Mouse (Mus musculus): ENCODE data around the gene Mrpl55. TPM values are rescaled to one million over a fixed set of nuclear protein-coding genes. Genes with fewer than 3 reads are reported as not detected.

The Mrpl55 gene
- total RNA-seq, 4 experiments from 2014 or later: 31.2 to 40.8 (median 36.1) TPM

GRCm38 (mm10) chr11:59226787-59227603, 24.7 kb downstream of the Mrpl55 start:
- DNase-seq (ENCODE audit: low spot score in 2 of 2): no peak

DNA sequence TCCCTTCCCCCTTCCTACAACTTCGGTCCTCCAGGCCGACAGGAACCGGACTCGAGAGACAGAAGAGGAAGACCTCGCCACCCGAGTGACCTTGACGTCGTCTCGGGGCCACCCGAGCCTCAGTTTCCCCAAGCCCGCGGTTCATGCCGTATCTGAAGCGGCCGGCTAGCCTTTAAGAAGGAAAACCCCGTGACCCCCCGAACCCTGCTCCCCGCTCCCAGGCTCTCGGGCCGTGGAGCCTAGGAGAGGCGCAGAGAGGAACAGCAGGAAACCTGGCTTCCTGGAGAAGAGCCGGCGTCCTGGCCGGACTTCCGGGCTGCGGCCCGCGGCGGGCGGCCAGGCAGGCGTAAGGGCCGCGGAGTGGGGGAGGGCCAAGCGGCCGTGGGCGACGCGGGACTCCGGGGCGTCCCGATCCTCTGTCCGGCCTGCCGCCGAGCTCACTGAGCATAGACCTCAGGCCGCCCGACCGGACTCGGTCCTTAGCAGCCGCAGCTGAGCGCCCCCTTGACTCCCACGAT, 25.4 kb downstream of the Mrpl55 start:
- no peak for DNase-seq (ENCODE audit: low spot score in 2 of 2)

- DNase-seq (ENCODE audit: low spot score in 2 of 2): peak; percentile 93 to 96
Measured at GRCm38 (mm10) chr11:59228122-59228953, 26.1 kb downstream of the Mrpl55 start, which contains the start of gene Arf1. Gene Arf1, minus strand, starts transcription at chr11:59228270.

- DNase-seq (ENCODE audit: low spot score in 2 of 2): peak in 1 of 2 experiments; percentile 55
Measured at GRCm38 (mm10) chr11:59230144-59230760, 28.0 kb downstream of the Mrpl55 start.

- no peak for DNase-seq (ENCODE audit: low spot score in 2 of 2)
Measured at GRCm38 (mm10) chr11:59232797-59233196, 30.5 kb downstream of the Mrpl55 start.

GRCm38 (mm10) chr11:59238525-59239427, 36.5 kb downstream of the Mrpl55 start:
- DNase-seq (ENCODE audit: low spot score in 2 of 2): peak; percentile 47 to 60

DNA sequence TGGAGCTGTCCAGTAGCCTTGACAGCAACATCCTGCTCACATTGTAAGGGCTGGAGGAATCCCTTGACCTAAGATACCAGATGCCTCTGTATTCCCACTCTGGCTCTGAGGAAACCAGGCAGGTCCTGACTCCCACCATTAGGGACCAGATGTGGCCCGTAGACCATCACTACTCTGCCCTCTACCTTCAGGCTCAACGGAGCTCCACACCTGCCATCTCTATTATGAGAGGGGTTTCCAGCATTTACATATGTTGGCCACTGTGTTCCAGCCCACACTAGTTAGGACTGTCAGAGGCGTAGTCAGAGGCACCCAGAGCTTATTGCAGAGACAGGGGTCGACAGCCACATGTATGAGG, 37.1 kb downstream of the Mrpl55 start:
- no peak for DNase-seq (ENCODE audit: low spot score in 2 of 2)

DNA sequence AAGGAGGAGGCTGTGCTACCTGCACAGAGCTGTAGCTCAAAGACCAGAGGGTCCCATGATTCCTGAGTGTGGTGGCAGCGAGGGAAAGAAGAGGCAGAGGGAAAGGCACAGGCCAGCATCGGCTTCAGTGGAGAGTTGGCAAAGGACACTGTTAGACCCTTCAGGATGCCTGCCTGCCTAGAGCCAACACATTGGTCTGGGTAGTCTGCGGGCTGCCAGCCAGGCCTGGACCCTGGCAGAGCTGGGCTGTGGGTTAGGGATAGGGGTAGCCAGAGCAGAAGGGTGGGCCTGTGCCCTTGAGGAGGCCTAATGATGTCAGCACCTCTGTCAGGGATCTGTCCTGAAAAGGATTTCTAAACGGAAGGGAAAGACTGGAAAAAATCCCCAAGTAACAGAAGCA, 37.5 kb downstream of the Mrpl55 start:
- no peak for DNase-seq (ENCODE audit: low spot score in 2 of 2)

GRCm38 (mm10) chr11:59241841-59242240, 39.6 kb downstream of the Mrpl55 start:
- no peak for DNase-seq (ENCODE audit: low spot score in 2 of 2)

DNA sequence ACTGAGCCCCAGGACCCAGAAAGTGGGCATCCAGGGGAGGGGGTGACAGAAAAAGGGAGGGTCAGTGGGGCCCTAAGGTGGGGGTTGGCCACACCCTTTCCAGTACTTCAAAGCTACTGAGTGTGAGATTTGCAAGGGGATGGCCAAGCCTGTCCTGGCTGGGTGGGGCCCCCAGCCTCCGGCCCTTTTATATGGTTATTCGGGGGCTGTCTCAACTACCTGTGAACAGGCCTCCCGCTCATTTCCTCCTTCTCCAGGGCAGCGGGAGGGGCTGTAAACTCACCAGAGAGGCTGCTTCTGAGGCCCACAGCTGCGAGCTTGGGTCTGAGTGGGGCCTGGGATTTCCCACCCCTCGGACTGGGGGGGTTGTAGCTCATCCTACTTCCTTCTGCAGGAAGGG, 41.6 kb downstream of the Mrpl55 start:
- no peak for DNase-seq (ENCODE audit: low spot score in 2 of 2)

DNA sequence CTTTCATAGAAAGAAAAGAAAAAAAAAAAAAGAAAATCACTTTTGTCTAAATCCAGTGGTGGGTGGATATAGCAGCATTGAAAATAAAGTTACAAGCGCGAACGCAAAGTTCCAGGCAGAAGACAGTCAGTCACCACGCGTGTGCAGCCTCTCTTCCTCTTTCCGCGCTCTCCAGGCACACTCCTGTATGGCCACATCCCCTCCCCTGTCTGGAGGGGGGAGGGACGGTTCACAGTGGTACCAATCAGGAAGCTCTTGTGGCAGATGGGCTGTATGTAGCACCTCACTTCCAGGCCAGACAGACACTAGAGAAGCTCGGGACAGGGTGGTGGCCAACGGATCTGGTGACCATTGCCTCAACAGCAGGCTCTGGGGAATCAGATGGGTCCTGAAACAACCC, 45.8 kb downstream of the Mrpl55 start:
- no peak for DNase-seq (ENCODE audit: low spot score in 2 of 2)

Other genes with a start within 250 kb of the Mrpl55 start
- 10 to 100 TPM; 48.9 to 64.2 (median 56.8) TPM for gene Hist3h2a, start 247.8 kb upstream of the Mrpl55 start, total RNA-seq (2022)
- gene Trim17, start 247.8 kb upstream of the Mrpl55 start, total RNA-seq (2022): 1 to 10 TPM; 2.8 to 6.3 (median 4.8) TPM
- 10 to 100 TPM; 28.4 to 32.5 (median 31.0) TPM for gene Trim11, start 224.4 kb upstream of the Mrpl55 start, total RNA-seq (2022)
- 1 to 10 TPM; 1.2 to 1.9 (median 1.5) TPM for gene Obscn, start 66.1 kb upstream of the Mrpl55 start, total RNA-seq (2022)
- gene Iba57, start 38.7 kb upstream of the Mrpl55 start, total RNA-seq (2022): 10 to 100 TPM in 1 of 4 experiments, 1 to 10 TPM in 3; 5.9 to 10.2 (median 7.3) TPM
- gene Gjc2, start 19.3 kb upstream of the Mrpl55 start, total RNA-seq (2022): 10 to 100 TPM; 11.8 to 15.9 (median 12.5) TPM
- 100 to 1,000 TPM; 135 to 149 (median 141) TPM for gene Guk1, start 10.3 kb upstream of the Mrpl55 start, total RNA-seq (2022)
- gene 2310033P09Rik, start 5.8 kb downstream of the Mrpl55 start, total RNA-seq (2022): 10 to 100 TPM; 18.9 to 24.8 (median 22.0) TPM
- gene Arf1, start 25.8 kb downstream of the Mrpl55 start, total RNA-seq (2022): 100 to 1,000 TPM; 479 to 502 (median 488) TPM
- under 1 TPM in 3 of 4 experiments, not detected in 1; 0.10 to 0.22 (median 0.16) TPM for gene Wnt3a, start 88.3 kb downstream of the Mrpl55 start, total RNA-seq (2022)
- 1 to 10 TPM; 2.9 to 7.3 (median 4.5) TPM for gene Wnt9a, start 104.4 kb downstream of the Mrpl55 start, total RNA-seq (2022)
- gene Prss38, start 173.2 kb downstream of the Mrpl55 start, total RNA-seq (2022): not detected
- gene Jmjd4, start 247.6 kb downstream of the Mrpl55 start, total RNA-seq (2022): 10 to 100 TPM; 24.0 to 27.8 (median 26.7) TPM
- 100 to 1,000 TPM; 337 to 371 (median 354) TPM for gene Snap47, start 248.7 kb downstream of the Mrpl55 start, total RNA-seq (2022)

Data from layer of hippocampus, adult 8-10 months (tissue).